Mouse (Mus musculus): ENCODE data around the gene Olfr525.

GRCm38 (mm10) chr7:140295746-140296145, 24.9 kb upstream of the Olfr525 start:
- TF ChIP-seq CTCF (conservative IDR thresholded peaks at IDR 0.05; ENCODE audit: insufficient read depth, insufficient read length, low read depth, low read length): no peak
- TF ChIP-seq POLR2A (IDR thresholded peaks at IDR 0.05; ENCODE audit: low read depth, low read length): no peak
